Mouse (Mus musculus) forebrain, embryonic 11.5 days (tissue): ENCODE measurements around the gene Slc9a7. TPM values are rescaled to one million over a fixed set of nuclear protein-coding genes. Genes with fewer than 3 reads are reported as not detected.

Experiments used
- ATAC-seq: fragments of 200-750 bp; cut with Nextera tagmentation; replicated peaks from 2 replicates; pipeline ENCODE4 v1.8.0; 2017; ENCODE audit warnings: moderate TSS enrichment; ENCODE audit not compliant: low FRiP score
- DNase-seq: peaks from one replicate; pipeline ENCODE4 v3.0.0-alpha.2; 2017; ENCODE audit warnings: low spot score
- H3K27ac ChIP-seq: fragments of 300-500 bp; sonication (generic); 2 replicates; pipeline ENCODE4 v1.5.1; 2014; ENCODE audit warnings: low read depth, low read length
- H3K27me3 ChIP-seq: fragments of 300-500 bp; sonication (generic); 2 replicates; pipeline ENCODE4 v1.6.1; 2014; ENCODE audit warnings: mild to moderate bottlenecking, low read length, mixed read lengths; ENCODE audit not compliant: control insufficient read depth, insufficient read depth
- H3K36me3 ChIP-seq: fragments of 300-500 bp; sonication (generic); 2 replicates; pipeline ENCODE4 v1.6.1; 2014; ENCODE audit warnings: mild to moderate bottlenecking, low read length, moderate library complexity, mixed read lengths; ENCODE audit not compliant: control insufficient read depth, insufficient read depth
- H3K4me1 ChIP-seq: fragments of 300-500 bp; sonication (generic); replicated peaks from 2 replicates; pipeline ENCODE4 v1.6.1; 2014; ENCODE audit warnings: low read length, mixed read lengths; ENCODE audit not compliant: control insufficient read depth, insufficient read depth
- H3K4me2 ChIP-seq: fragments of 300-500 bp; sonication (generic); 2 replicates; pipeline ENCODE4 v1.6.1; 2014; ENCODE audit warnings: low read depth, mild to moderate bottlenecking, low read length, moderate library complexity, mixed read lengths; ENCODE audit not compliant: severe bottlenecking
- H3K4me3 ChIP-seq: fragments of 300-500 bp; sonication (generic); 2 replicates; pipeline ENCODE4 v1.5.1; 2014; ENCODE audit warnings: low read depth, low read length
- H3K9ac ChIP-seq: fragments of 300-500 bp; sonication (generic); 2 replicates; pipeline ENCODE4 v1.6.1; 2014; ENCODE audit warnings: low read length
- H3K9me3 ChIP-seq: fragments of 300-500 bp; sonication (generic); 2 replicates; pipeline ENCODE4 v1.6.1; 2016; ENCODE audit warnings: low read length, mixed read lengths; ENCODE audit not compliant: control insufficient read depth
- WGBS: fragments of 180-500 bp; shearing (Covaris S2); extraction: QIAGEN DNeasy Blood & Tissue Kit; methylation state at CpG from one replicate; pipeline ENCODE4 v1.1.7; 2014; 5-methylcytosine and 5-hydroxymethylcytosine counted together
- polyA plus RNA-seq: library from polyadenylated mRNA; unstranded; fragments of >200 nt; fragmentation: Nextera tagmentation; extraction: Ambion mirVana; gene quantifications from 2 replicates; pipeline ENCODE4 v1.2.1, GENCODE M21; 2014

Gene Slc9a7
- polyA plus RNA-seq, 1 experiment from 2014 or later: 1.4 TPM

DNA sequence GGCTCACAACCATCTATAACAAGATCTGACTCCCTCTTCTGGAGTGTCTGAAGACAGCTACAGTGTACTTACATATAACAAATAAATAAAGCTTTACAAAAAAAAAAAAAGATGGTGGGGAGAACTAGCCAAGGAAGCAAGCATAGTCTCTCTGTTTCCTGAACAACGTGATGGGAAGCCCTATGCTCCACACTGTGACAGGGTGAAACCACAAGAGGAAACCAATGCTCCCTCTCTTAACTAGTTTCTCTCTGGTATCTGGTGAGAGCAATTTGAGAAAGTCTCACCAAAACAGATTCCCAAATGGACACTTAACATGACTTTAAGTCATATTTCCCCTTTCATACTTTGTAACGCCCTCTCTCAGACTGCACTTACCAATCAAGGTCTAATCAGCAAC, 5.4 kb downstream of the Slc9a7 start:
- Histone ChIP-seq H3K4me1 (no peaks in the 10 kb centered on the region), H3K9me3 (no peaks in the 10 kb centered on the region), H3K4me2 (no peak overlapping the region), H3K27me3 (no peaks in the 10 kb centered on the region), H3K9ac (no peak overlapping the region), H3K27ac (no peak overlapping the region), H3K4me3 (no peak overlapping the region), H3K36me3 (no peaks in the 10 kb centered on the region)
- no peak for DNase-seq
- ATAC-seq: no peak
- WGBS: 78% methylated on average over 2 of the region's 2 CpGs

DNA sequence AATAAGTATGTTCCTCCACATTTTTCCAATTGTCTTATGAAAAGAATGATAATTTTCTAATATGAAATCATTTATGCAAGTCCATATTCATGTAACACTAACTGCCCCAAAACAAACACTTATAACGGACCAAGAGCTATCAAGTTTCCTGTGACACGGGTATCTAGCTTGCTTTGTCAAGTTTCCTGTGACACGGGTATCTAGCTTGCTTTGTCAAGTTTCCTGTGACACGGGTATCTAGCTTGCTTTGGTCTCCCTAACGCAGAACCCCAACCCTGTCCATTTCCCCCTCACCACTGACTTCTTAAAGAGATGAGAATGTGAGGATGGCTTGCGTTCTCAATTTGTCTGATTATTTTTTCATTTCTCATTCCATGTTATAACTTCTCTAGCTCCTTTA, 12.2 kb downstream of the Slc9a7 start:
- H3K9me3 ChIP-seq: no peaks in the 10 kb centered on the region
- 85% methylated on average over 6 of the region's 6 CpGs for WGBS
- H3K9ac ChIP-seq: no peak overlapping the region
- no peak overlapping the region for H3K4me2 ChIP-seq
- DNase-seq: no peak
- no peak for ATAC-seq
- no peak overlapping the region for H3K27ac ChIP-seq
- no peaks in the 10 kb centered on the region for H3K36me3 ChIP-seq
- no peaks in the 10 kb centered on the region for H3K27me3 ChIP-seq
- H3K4me1 ChIP-seq: no peaks in the 10 kb centered on the region
- H3K4me3 ChIP-seq: no peak overlapping the region

DNA sequence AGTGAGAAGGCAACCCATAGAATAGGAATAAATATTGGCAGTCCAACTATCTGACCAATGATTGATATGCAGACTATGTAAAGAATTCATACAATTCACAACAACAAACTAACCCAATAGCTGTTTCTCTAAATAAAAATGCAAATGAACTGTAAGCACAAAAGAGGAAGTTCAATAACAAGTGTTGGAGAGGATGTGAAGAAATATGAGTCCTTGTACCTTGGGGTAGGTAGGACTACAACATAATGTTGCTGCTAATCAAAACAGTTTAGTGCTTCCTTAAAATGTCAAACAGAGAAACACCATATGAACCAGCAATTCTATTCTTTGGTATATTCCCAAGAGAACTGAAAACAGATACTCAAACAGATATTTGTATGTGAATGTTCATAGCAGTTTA, 17.8 kb downstream of the Slc9a7 start:
- Histone ChIP-seq H3K27me3 (no peaks in the 10 kb centered on the region), H3K9ac (no peak overlapping the region), H3K4me1 (no peaks in the 10 kb centered on the region), H3K4me2 (no peak overlapping the region), H3K4me3 (no peak overlapping the region), H3K27ac (no peak overlapping the region), H3K36me3 (no peaks in the 10 kb centered on the region), H3K9me3 (no peaks in the 10 kb centered on the region)
- no peak for DNase-seq
- no peak for ATAC-seq

DNA sequence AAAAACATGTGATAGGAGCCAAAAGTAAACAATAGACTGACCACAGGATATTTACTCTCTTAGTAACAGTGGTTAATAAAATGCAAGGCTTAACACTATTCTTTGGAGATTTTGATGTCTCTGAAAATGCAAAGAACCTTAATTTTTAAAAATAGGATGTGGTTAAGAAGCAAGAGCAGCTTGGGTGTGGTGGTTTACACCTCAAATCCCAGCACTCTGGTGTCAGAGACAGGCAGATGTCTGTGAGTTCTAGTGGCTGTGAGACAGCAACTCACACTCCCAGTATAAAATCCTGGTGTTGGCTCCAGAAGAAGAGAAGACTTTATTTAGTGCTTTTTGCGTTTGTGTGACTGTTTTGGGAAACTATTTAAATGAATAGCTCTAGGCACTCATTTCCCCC, 19.6 kb downstream of the Slc9a7 start:
- Histone ChIP-seq H3K27ac (no peak overlapping the region), H3K9ac (no peak overlapping the region), H3K36me3 (no peaks in the 10 kb centered on the region), H3K4me2 (no peak overlapping the region), H3K27me3 (no peaks in the 10 kb centered on the region), H3K4me3 (no peak overlapping the region), H3K9me3 (no peaks in the 10 kb centered on the region), H3K4me1 (no peaks in the 10 kb centered on the region)
- WGBS: 49% methylated on average over 1 of the region's 1 CpGs
- DNase-seq: no peak
- no peak for ATAC-seq

DNA sequence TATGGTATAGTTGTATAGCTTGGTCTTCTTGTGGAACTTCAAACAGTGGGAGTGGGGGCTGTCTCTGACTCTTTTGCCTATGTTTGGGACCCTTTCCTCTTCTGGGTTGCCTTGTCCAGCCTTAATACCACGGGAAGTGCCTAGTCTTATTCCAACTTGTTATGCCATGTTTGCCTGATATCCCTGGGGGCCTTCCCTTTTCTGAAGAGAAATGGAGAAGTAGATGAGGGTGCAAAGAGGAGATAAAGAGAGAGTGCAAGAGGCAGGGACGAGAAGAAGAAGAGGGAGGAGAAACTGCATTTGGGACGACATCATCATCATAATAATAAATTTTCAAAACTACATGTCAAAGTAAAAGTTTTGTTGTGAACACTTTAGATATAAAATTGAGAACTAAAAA, 21.6 kb downstream of the Slc9a7 start:
- no peaks in the 10 kb centered on the region for H3K36me3 ChIP-seq
- H3K9ac ChIP-seq: no peak overlapping the region
- no peaks in the 10 kb centered on the region for H3K4me1 ChIP-seq
- WGBS: 77% methylated on average over 3 of the region's 3 CpGs
- H3K4me2 ChIP-seq: no peak overlapping the region
- H3K27ac ChIP-seq: no peak overlapping the region
- H3K9me3 ChIP-seq: no peaks in the 10 kb centered on the region
- ATAC-seq (no peak), DNase-seq (no peak)
- H3K27me3 ChIP-seq: no peaks in the 10 kb centered on the region
- no peak overlapping the region for H3K4me3 ChIP-seq

DNA sequence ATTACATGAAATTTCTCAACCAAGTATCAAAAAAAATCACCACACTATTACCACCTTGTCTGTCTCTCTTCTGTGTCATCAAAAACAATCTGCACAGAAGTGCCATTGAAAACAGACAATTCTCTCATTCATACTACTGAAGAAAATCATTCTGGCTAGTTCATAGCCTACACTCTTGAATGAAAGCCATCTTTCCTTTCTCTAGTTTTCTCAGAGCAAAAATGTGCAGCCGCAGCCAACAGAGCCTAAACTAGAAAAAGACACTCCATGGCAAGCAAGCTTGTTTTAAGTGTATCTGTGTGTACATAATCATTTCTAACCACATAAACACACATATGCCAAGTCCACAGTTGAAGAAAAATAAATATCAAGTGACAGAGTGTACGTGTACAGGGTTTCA, 27.2 kb downstream of the Slc9a7 start:
- H3K4me1 ChIP-seq: no peaks in the 10 kb centered on the region
- H3K36me3 ChIP-seq: no peaks in the 10 kb centered on the region
- H3K4me2 ChIP-seq: no peak overlapping the region
- H3K9ac ChIP-seq: no peak overlapping the region
- no peaks in the 10 kb centered on the region for H3K9me3 ChIP-seq
- DNase-seq (no peak), ATAC-seq (no peak)
- H3K27me3 ChIP-seq: no peaks in the 10 kb centered on the region
- H3K27ac ChIP-seq: no peak overlapping the region
- 85% methylated on average over 2 of the region's 2 CpGs for WGBS
- H3K4me3 ChIP-seq: no peak overlapping the region

DNA sequence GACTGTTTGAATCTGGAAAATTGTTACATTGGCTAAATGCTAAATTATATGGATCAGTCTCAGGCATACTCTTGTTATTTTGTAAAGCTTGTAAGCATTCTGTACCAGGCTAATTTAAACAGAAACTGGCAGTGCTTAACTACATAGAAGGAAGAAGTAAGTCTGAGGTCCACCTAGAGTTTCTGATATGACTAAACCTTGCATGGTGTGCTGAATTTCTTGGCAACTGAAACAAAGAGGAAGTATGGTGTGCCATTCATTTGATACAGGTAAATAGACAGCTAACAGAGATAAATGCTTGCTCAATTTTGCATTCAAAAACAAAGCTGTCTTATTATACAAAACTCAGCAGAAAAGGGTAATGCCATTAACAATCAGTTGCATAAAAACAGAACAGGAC, 63.5 kb downstream of the Slc9a7 start:
- Histone ChIP-seq H3K4me3 (no peak overlapping the region), H3K9me3 (no peaks in the 10 kb centered on the region), H3K27ac (no peak overlapping the region), H3K4me2 (no peak overlapping the region), H3K9ac (no peak overlapping the region), H3K36me3 (no peaks in the 10 kb centered on the region), H3K4me1 (no peaks in the 10 kb centered on the region), H3K27me3 (no peaks in the 10 kb centered on the region)
- no peak for DNase-seq
- no peak for ATAC-seq

DNA sequence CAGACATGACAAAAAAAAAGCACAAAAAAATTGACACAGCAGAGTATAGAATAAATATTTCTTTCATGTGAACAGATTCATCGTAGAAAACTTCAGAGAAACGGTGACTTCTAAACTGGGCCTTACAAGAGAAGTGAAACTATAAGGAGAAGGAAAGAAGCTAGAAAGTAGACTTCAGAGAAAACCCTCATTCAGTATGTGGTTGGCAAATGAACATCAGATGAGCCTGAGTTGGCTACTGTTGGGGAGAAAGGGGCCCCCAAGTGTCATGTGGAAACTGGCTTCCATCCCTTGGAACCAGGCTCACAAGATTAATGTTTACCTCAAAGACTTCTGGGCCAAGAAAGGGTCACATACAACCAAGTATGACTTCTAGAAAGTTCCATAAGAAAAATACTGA, 70.1 kb downstream of the Slc9a7 start:
- ATAC-seq (no peak), DNase-seq (no peak)
- Histone ChIP-seq H3K9ac (no peak overlapping the region), H3K27ac (no peak overlapping the region), H3K4me1 (no peaks in the 10 kb centered on the region), H3K4me2 (no peak overlapping the region), H3K36me3 (no peaks in the 10 kb centered on the region), H3K4me3 (no peak overlapping the region), H3K9me3 (no peaks in the 10 kb centered on the region), H3K27me3 (no peaks in the 10 kb centered on the region)
- 95% methylated on average over 2 of the region's 2 CpGs for WGBS

DNA sequence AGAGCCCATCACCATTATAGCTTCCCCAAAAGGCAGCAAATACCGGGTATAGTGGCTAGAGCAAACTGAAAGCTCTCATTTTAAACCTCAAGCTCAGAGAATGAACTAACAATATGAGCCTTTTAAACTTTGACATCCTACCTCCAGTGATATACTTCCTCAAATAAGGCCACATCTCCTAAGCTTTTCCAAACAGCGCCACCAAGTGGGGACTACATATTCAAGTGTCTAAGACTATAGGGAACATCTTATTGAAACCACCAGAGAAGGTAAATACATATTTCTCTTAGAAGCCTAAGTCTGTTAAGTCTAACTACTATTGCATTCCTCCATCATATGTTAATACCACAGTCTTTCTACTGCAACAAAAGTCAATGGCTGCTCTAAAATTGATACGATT, 106.0 kb downstream of the Slc9a7 start:
- H3K9ac ChIP-seq: no peak overlapping the region
- no peak overlapping the region for H3K4me3 ChIP-seq
- no peak overlapping the region for H3K27ac ChIP-seq
- 68% methylated on average over 3 of the region's 3 CpGs for WGBS
- ATAC-seq: no peak
- H3K4me1 ChIP-seq: no peaks in the 10 kb centered on the region
- H3K9me3 ChIP-seq: no peaks in the 10 kb centered on the region
- H3K27me3 ChIP-seq: no peaks in the 10 kb centered on the region
- no peak overlapping the region for H3K4me2 ChIP-seq
- DNase-seq: no peak
- H3K36me3 ChIP-seq: no peaks in the 10 kb centered on the region
